Mouse (Mus musculus) retina, adult 2 months (tissue): ENCODE measurements around the gene Ctse.
A peak's percentile ranks its signal among the peaks of the same experiment; 100 is the strongest.
"Not testable (repeated sequence)": the region's sequence is repeated elsewhere in the genome, so short reads cannot be mapped to it uniquely, and the experiment has no call there.

Experiments
- DNase-seq: peaks from one replicate; pipeline ENCODE4 v3.0.0-alpha.2; 2012; ENCODE audit warnings: low read depth, low spot score

Ctse gene

GRCm38 (mm10) chr1:131637791-131638540 is at the start of gene Ctse:
Gene Ctse (plus strand): TSS chr1:131638306.
- no peak for DNase-seq

- no peak for DNase-seq
These were observed 39.2 kb upstream of the Ctse start, which contains the start of gene Avpr1b for GRCm38 (mm10) chr1:131598905-131599304. Gene Avpr1b (plus strand): TSS chr1:131599239.

- DNase-seq, result no peak
These were observed 37.8 kb upstream of the Ctse start for GRCm38 (mm10) chr1:131600314-131600713.

DNA sequence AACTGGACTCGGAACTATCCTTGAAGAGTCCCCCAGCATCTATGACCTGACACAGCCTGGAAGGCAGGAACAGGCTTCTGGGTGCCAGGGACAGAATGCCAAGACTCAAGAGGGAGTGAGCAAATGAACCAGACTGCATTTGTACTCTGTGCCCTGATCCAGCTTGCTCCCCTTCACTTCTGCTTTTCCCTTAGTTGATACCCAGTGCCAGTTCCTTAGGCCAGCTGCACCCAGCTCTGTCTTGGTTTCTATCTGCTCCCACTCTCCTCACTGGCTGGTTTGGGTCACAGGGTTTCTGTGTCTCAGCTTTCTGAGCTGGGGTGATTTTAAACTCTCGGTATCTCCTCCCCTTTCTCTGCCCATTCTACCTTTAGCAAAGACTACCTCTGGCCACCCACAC is 31.4 kb upstream of the Ctse start:
- no peak for DNase-seq

DNA sequence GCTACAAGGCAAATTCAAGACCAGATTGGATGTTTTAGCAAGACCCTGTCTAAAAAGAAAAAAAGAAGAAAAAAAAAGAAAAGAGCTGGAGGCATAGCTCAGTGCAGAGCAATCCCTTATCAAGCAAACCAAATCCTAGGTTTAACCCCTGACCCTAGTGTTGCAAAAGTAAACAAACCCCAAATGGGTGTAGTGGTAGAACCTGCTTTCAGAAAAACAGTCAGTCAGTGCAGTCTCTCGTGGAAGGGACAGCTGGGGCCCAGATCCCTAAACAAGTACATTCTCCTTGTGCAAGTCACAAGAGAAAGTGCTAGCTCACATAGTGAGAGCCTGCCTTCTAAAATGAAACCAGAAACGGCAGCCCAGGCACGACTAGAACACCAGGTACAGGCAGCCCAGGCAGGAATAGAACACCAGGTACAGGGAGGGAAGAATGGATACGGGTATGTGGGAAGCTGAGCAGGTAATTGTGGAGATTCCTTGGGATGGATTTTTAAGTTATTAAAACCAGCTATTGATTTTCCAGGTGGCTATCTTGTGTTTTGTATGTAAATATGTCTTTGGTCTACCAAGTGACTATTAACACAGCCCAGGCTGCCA is 25.4 kb upstream of the Ctse start:
- DNase-seq, result no peak

DNA sequence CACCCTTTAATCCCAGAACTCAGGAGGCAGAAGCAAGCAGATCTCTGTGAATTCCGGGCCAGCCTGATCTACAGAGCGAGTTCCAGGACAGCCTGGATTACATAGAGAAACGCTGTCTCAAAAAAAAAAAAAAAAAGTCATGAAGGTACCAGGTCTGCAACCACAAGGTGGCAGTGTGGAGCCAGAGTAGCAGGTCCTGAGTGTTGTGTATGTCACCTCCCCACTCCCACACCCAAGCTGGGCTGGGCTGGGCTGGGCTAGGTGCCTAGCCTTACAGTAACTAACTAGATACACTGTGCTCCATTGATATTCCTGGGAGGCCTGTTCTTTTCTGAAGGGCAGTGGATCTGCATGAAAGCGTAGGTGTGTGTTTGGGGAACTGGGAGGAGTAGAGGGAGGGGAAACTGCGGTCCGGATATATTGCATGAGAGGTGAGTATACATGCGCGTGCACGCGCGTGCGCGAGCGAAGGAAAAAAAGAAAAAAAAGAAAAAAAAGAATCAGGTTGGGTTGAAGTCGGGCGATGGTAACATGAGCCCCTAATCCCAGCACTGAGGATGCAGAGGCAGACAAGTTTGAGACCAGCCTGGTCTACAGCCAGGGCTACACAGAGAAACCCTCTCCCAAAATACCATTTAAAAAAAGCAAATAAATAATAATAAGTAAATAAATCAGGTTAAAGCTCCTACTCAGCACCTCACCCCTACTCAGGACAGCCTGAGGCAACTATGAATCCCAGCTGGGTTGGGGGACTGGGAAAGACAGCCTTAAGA is 24.6 kb upstream of the Ctse start:
- peak; percentile 29 for DNase-seq

DNA sequence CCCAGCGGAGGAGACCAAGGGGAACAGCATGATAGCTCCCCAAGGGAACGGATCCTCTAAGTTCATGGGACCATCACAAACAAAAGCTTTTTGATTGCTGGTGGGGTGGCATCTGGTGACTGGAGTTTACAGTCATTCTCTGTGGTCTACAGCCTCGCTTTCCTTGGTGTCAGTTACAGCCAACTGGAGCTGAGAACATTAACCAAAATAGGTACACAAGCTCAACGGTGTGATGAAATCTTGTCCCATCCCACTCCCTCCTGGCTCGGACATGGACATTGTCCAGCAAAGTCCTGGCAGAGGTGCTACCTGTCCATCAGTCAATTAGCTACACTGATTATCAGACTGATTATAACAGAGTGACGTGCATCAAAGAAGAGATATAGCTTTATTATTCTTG is 23.5 kb upstream of the Ctse start:
- no peak for DNase-seq

- no peak for DNase-seq
These were observed 22.0 kb upstream of the Ctse start for GRCm38 (mm10) chr1:131616131-131616530.

- no peak for DNase-seq
These were observed 21.4 kb upstream of the Ctse start for GRCm38 (mm10) chr1:131616546-131617220.

- no peak for DNase-seq
These were observed 19.5 kb upstream of the Ctse start for GRCm38 (mm10) chr1:131618576-131618975.

- no peak for DNase-seq
These were observed 18.8 kb upstream of the Ctse start for GRCm38 (mm10) chr1:131619348-131619747.

- no peak for DNase-seq
These were observed 14.5 kb upstream of the Ctse start for GRCm38 (mm10) chr1:131623644-131624043.

GRCm38 (mm10) chr1:131624175-131624835 is 13.8 kb upstream of the Ctse start:
- no peak for DNase-seq

DNA sequence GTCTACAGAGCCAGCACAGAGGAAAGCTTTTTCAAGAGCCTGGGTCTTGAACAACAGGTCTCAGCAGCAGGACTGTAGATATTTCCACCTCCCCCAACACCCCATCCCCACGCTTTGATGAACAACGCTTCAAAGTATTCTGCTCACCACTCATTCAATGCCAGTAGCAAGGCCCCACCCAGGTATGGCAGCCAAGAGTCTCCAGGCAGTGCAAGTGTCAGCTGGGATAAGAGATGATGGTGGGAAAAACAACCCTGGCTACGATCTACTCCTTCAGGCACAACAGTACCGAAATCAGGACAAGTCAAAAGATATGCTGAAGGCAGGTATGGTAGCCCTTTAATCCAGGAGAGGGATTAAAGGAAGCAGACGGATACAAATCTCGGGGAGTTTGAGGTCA is 11.9 kb upstream of the Ctse start:
- DNase-seq, result no peak

DNA sequence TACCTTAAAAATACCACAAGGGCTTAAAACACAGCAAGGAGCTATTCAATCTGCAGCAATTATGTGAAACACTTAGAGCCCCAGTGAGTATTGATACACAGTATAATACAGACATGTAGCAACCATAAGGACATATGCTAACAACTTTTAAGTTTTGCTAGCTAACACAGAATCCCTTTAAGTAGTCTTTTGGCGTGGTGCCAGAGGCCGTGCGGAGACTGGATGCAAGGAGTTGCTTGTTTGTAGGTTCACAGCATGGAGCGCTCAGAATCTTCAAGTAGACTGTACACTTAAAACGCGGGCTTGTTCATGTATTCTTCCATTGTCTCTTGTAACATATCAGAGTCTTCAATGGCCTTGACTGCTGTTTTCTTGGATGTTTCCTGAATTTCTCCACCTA is 5.9 kb upstream of the Ctse start:
- not testable (repeated sequence) for DNase-seq

DNA sequence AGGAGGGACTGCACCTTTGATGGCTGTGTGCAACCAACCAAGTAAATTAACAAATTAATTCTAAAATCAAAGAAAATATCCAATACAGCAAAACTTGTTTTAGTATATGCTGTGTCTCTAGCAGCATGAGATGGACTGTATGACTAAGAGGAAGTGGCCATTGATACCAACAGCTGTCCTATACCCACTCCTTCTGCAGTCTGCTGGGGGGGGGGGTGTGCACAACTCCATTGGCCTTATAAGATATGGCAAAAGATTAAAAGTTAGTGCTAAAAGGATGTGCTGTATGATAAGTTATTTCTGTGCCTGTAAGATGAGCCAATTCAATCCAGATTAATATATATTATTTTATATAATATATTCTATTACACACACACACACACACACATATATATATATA is 3.6 kb upstream of the Ctse start:
- no peak for DNase-seq

GRCm38 (mm10) chr1:131638541-131639421 is 675 bp downstream of the Ctse start:
- no peak for DNase-seq

DNA sequence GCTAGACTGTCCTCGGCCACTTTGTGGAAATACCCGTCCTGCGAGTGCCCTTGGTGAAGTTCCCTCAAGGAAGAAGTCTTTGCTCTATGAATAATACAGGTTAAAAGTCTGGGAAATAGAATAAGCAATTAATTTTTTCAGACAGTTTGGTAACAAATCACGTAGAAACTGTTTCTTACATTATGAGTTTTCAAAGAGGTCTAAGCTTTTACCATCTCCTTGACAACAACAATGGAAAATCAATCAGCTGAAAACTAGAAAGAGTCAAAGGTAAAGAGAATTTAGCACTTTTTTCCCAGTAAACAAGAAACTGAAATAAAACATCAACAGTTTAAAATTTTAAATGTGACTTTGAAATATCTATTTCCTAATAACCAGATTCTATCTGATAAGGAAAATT is 2.0 kb downstream of the Ctse start:
- no peak for DNase-seq

- DNase-seq, result no peak
These were observed 3.5 kb downstream of the Ctse start for GRCm38 (mm10) chr1:131641565-131641964.

GRCm38 (mm10) chr1:131642251-131642650 is 4.1 kb downstream of the Ctse start:
- no peak for DNase-seq
